Mouse (Mus musculus) stomach, embryonic 16.5 days (tissue): Measurements from ENCODE around the gene Il10ra. TPM values are rescaled to one million over a fixed set of nuclear protein-coding genes. Genes with fewer than 3 reads are reported as not detected.

ENCODE experiments used
- ATAC-seq: fragments of 200-750 bp; cut with Nextera tagmentation; 2 replicates; pipeline ENCODE4 v1.8.0; 2017; ENCODE audit warnings: moderate number of reproducible peaks, moderate TSS enrichment; ENCODE audit not compliant: insufficient read depth, low FRiP score
- H3K27ac ChIP-seq: fragments of 300-500 bp; sonication (generic); 2 replicates; pipeline ENCODE4 v1.5.1; 2014; ENCODE audit warnings: low read length
- H3K27me3 ChIP-seq: fragments of 300-500 bp; sonication (generic); 2 replicates; pipeline ENCODE4 v1.6.1; 2014; ENCODE audit warnings: low read length, control low read depth, mixed read lengths; ENCODE audit not compliant: control insufficient read depth, insufficient read depth
- H3K36me3 ChIP-seq: fragments of 300-500 bp; sonication (generic); 2 replicates; pipeline ENCODE4 v1.6.1; 2014; ENCODE audit warnings: low read length; ENCODE audit not compliant: control insufficient read depth, insufficient read depth
- H3K4me1 ChIP-seq: fragments of 300-500 bp; sonication (generic); 2 replicates; pipeline ENCODE4 v1.6.1; 2014; ENCODE audit warnings: low read length, control low read depth, mixed read lengths; ENCODE audit not compliant: control insufficient read depth, insufficient read depth
- H3K4me2 ChIP-seq: fragments of 300-500 bp; sonication (generic); 2 replicates; pipeline ENCODE4 v1.6.1; 2014; ENCODE audit warnings: low read depth, low read length, mixed read lengths
- H3K4me3 ChIP-seq: fragments of 300-500 bp; sonication (generic); replicated peaks from 2 replicates; pipeline ENCODE4 v1.5.1; 2014; ENCODE audit warnings: mild to moderate bottlenecking, low read length
- H3K9ac ChIP-seq: fragments of 300-500 bp; sonication (generic); 2 replicates; pipeline ENCODE4 v1.6.1; 2014; ENCODE audit warnings: low read length
- H3K9me3 ChIP-seq: fragments of 300-500 bp; sonication (generic); replicated peaks from 2 replicates; pipeline ENCODE4 v1.6.1; 2016; ENCODE audit warnings: low read length, control low read depth; ENCODE audit not compliant: control insufficient read depth
- WGBS: fragments of 180-500 bp; shearing (Covaris S2); extraction: QIAGEN DNeasy Blood & Tissue Kit; methylation state at CpG from one replicate; pipeline ENCODE4 v1.1.7; 2014; 5-methylcytosine and 5-hydroxymethylcytosine counted together
- microRNA-seq: library from miRNA; unstranded; fragments of <30 nt; microRNA quantifications from one replicate; pipeline ENCODE4, GENCODE M21; 2016
- polyA plus RNA-seq: library from polyadenylated mRNA; unstranded; fragments of >200 nt; fragmentation: Nextera tagmentation; extraction: Ambion mirVana; gene quantifications from 2 replicates; pipeline ENCODE4 v1.2.1, GENCODE M21; 2015

Il10ra gene
- polyA plus RNA-seq, 1 experiment from 2014 or later, result 1.7 TPM

DNA sequence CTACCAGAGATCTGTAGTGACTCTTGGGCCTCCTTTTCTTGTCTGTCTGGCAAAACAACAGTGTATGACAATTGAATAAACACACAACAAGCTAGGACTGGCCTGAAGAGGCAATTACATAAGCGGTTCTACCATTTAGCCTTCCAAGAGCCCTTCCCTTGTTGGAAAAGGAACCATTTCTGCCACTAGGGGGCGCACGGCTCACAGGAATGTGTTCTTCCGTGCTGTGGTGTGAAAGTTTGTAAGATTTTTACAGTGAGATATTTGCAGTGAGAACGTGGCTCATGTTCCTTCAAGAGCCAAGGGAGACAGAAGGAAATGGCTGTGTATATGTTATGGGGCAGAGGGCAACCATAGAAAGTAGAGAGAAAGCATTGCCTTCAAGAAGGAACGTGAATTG is 47.4 kb downstream of the Il10ra start:
- peak; percentile 58 for ATAC-seq
- Histone ChIP-seq H3K27me3 (no peaks in the 10 kb centered on the region), H3K4me2 (no peak overlapping the region), H3K27ac (no peak overlapping the region), H3K9me3 (no peaks in the 10 kb centered on the region), H3K36me3 (no peaks in the 10 kb centered on the region), H3K4me3 (no peak overlapping the region), H3K4me1 (no peaks in the 10 kb centered on the region), H3K9ac (no peak overlapping the region)
- 8% methylated on average over 6 of the region's 6 CpGs for WGBS

DNA sequence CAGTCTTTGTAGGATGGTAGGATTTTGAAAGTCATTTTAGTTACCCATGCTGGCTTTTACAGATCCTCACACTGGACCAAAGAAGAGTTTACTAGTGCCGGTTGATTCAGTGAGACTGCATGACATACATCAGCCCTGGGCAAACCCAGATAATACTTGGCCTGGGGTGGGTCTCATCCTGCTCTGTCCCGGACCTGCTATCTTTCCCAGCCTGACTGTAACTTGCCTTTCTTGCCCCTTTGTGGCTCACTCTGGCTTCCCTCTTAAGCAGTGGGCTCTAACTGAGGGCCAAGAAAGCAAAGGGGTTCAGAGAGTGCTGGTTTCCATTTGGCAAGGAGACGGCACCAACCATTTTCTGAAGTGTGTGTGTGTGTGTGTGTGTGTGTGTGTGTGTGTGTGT is 49.3 kb downstream of the Il10ra start:
- Histone ChIP-seq H3K27ac (no peak overlapping the region), H3K9me3 (no peaks in the 10 kb centered on the region), H3K36me3 (no peaks in the 10 kb centered on the region), H3K4me2 (no peak overlapping the region), H3K9ac (no peak overlapping the region), H3K4me3 (no peak overlapping the region), H3K4me1 (no peaks in the 10 kb centered on the region), H3K27me3 (no peaks in the 10 kb centered on the region)
- no peak for ATAC-seq
- 74% methylated on average over 3 of the region's 3 CpGs for WGBS

DNA sequence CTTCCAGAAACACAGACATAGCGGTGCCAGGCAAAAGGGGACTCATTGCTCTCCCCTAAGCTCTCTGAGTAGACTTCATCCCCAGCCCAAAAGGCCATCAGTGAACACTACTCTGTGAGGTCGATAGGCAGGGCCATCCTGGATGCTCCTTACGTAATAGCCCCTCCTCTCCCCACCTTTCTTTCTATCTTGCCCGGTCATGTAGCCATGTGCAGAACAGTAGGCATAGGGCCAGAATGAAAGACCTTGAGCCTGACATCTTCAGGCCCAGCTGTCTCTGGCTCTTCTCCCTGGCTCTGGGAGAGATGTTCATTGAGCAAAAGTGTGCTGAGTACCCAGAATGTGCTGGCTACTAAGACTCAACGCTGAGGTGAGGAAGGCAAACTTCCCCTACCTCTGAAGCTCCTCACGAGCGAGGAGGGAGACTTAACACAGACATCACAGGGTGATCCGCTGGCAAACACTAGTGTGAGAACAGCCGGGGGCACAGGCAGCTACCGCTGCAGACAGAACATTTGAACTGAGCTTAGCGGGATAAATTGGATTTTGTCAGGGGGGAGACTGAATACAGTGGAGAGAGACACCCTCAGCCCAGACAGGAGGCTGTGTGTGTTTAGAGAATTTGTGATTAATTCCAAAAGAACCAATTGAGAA is 53.3 kb downstream of the Il10ra start:
- ATAC-seq, result no peak
- H3K4me1 ChIP-seq, result no peaks in the 10 kb centered on the region
- H3K9ac ChIP-seq, result no peak overlapping the region
- no peaks in the 10 kb centered on the region for H3K27me3 ChIP-seq
- WGBS, result 42% methylated on average over 11 of the region's 11 CpGs
- no peaks in the 10 kb centered on the region for H3K36me3 ChIP-seq
- H3K4me2 ChIP-seq, result no peak overlapping the region
- H3K27ac ChIP-seq, result no peak overlapping the region
- H3K4me3 ChIP-seq, result no peak overlapping the region
- H3K9me3 ChIP-seq, result no peaks in the 10 kb centered on the region

DNA sequence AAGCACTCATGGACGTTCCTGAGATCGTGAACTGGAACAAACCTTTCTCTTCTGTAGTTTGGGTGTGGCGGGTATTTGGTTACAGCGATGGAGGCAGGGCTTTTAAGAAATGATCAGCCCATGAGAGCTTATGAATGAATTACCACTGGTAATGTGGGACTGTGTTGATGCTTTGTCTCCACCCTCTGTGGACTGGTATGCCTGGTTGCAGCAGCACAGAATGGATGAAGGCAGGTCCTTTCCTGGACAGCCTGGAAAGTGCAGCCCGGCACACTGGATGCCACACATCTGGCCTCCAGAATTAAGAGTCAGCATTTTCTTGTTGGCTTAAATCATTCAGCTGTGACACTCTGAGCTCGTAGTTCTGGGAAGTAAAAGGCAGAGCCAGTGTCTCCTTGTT is 56.9 kb downstream of the Il10ra start:
- no peaks in the 10 kb centered on the region for H3K27me3 ChIP-seq
- no peak overlapping the region for H3K9ac ChIP-seq
- 57% methylated on average over 6 of the region's 6 CpGs for whole genome bisulfite sequencing
- H3K4me2 ChIP-seq, result no peak overlapping the region
- H3K9me3 ChIP-seq, result no peaks in the 10 kb centered on the region
- ATAC-seq, result no peak
- no peaks in the 10 kb centered on the region for H3K4me1 ChIP-seq
- H3K4me3 ChIP-seq, result no peak overlapping the region
- H3K27ac ChIP-seq, result no peak overlapping the region
- no peaks in the 10 kb centered on the region for H3K36me3 ChIP-seq

DNA sequence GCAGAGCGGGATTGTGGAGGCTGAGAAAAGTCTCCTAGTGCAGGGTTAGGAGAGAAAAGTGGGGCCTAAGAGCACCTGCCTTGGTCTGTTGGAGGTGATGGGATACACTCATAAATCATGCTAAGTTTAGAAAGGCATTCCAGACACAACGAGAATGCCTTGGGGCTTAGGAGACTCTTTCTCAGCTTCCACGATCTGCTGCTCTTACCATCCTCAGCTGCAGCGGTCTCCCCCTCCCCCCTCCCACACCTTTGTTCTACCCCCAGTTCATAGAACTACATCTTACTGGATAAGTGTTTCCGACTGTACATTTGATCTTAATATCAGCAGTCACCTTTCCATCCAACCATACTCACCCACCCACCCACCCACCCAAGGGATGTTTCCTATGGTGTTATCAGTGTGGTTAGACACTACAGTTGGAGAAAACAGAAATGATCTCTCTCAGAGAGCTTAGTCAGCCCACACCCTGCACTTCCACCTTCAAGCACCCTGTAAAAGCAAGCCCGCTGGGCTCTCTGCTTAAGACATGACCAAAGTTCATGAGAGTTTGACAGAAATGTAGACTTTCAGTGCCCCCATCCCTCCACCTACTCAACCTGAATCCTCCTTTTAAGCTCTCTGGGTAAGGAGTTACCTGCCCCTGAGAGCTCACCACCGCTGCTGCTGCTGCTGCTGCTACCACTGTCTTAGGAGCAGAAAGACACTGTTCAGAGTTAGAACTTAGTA is 61.8 kb downstream of the Il10ra start:
- no peaks in the 10 kb centered on the region for H3K9me3 ChIP-seq
- no peaks in the 10 kb centered on the region for H3K27me3 ChIP-seq
- no peak for ATAC-seq
- 0 out of 2 replicates have a peak, but pooled peaks cover 4% of the 10 kb centered on the region for H3K4me1 ChIP-seq
- no peak overlapping the region for H3K27ac ChIP-seq
- no peak overlapping the region for H3K4me2 ChIP-seq
- no peak overlapping the region for H3K9ac ChIP-seq
- no peaks in the 10 kb centered on the region for H3K36me3 ChIP-seq
- WGBS, result 62% methylated on average over 7 of the region's 7 CpGs
- no peak overlapping the region for H3K4me3 ChIP-seq

DNA sequence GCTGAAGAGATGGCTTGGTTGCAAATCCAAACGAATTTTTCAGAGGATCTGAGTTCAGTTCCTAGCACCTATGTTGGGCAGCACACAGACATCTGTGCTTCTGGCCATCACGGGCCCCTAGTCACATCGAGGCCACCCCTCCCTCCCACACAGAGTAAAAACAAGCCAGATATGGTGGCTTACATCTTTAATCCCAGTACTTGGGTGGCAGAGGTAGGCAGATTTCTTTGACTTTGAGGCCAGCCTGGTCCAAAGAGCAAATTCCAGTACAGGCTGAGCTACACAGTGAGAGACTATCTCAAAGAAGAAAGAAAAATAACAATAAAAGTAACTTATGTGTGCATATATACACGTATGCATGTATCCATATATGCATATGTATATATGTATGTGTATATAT is 62.8 kb downstream of the Il10ra start:
- H3K4me3 ChIP-seq, result no peak overlapping the region
- no peak overlapping the region for H3K4me2 ChIP-seq
- no peaks in the 10 kb centered on the region for H3K9me3 ChIP-seq
- no peak overlapping the region for H3K9ac ChIP-seq
- no peak for ATAC-seq
- H3K27me3 ChIP-seq, result no peaks in the 10 kb centered on the region
- no peaks in the 10 kb centered on the region for H3K36me3 ChIP-seq
- 0 out of 2 replicates have a peak, but pooled peaks cover 4% of the 10 kb centered on the region for H3K4me1 ChIP-seq
- WGBS, result 68% methylated on average over 4 of the region's 4 CpGs
- H3K27ac ChIP-seq, result no peak overlapping the region

DNA sequence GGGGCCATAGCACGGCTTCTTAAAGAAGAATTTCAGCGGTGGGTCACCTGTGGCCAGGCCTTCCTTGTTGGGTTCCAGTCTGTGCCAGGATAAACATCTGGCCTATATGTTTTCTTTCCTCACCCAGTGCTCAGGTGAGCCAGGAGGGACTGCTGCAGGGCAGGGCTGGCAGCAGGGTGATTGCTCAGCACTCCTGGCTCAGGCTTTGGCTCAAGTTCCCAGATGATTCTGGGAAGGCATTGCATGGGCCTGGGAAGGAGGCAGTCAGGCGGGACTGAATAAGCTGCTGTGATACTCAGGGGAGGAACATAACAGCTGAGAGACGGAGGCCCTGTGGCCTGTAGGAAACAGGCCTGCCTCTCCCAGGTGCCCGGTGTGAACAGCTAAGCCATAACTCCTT is 63.8 kb downstream of the Il10ra start:
- Histone ChIP-seq H3K4me1 (0 out of 2 replicates have a peak, but pooled peaks cover 4% of the 10 kb centered on the region), H3K36me3 (no peaks in the 10 kb centered on the region), H3K4me3 (no peak overlapping the region), H3K9me3 (no peaks in the 10 kb centered on the region), H3K9ac (no peak overlapping the region), H3K27ac (no peak overlapping the region), H3K4me2 (no peak overlapping the region), H3K27me3 (no peaks in the 10 kb centered on the region)
- ATAC-seq, result no peak
- WGBS, result 79% methylated on average over 5 of the region's 5 CpGs

Small RNAs within 50 kb of the gene (microRNA-seq; reads per million reads assigned to microRNA genes)
- gene Mir7086, result not detected

Other genes with a start within 250 kb of the Il10ra start
- gene Mpzl2, start 229.3 kb downstream of the Il10ra start, polyA plus RNA-seq, result 46.2 and 59.3 TPM in 2 replicates
- 15.7 and 24.6 TPM in 2 replicates for gene Mpzl3, start 214.0 kb downstream of the Il10ra start, polyA plus RNA-seq
- 19.0 and 19.7 TPM in 2 replicates for gene Jaml, start 190.0 kb downstream of the Il10ra start, polyA plus RNA-seq
- 3.0 and 3.5 TPM in 2 replicates for gene Scn2b, start 151.4 kb downstream of the Il10ra start, polyA plus RNA-seq
- gene Scn4b, start 130.8 kb downstream of the Il10ra start, polyA plus RNA-seq, result 0.37 and 0.54 TPM in 2 replicates
- gene BC049352, start 87.1 kb downstream of the Il10ra start, polyA plus RNA-seq, result 0.27 TPM in 1 of 2 replicates, not detected in the other
- gene Tmprss4, start 65.1 kb downstream of the Il10ra start, polyA plus RNA-seq, result 31.5 and 40.1 TPM in 2 replicates
- 8.2 and 12.8 TPM in 2 replicates for gene Tmprss13, start 50.0 kb upstream of the Il10ra start, polyA plus RNA-seq
- 63.1 and 66.3 TPM in 2 replicates for gene Fxyd6, start 101.0 kb upstream of the Il10ra start, polyA plus RNA-seq
- 2.0 and 2.5 TPM in 2 replicates for gene Fxyd2, start 130.5 kb upstream of the Il10ra start, polyA plus RNA-seq
- gene Dscaml1, start 157.5 kb upstream of the Il10ra start, polyA plus RNA-seq, result 0.30 and 0.35 TPM in 2 replicates